Mouse (Mus musculus): ENCODE data around the gene Ascl5. TPM values are rescaled to one million over a fixed set of nuclear protein-coding genes. Genes with fewer than 3 reads are reported as not detected.
A peak's percentile ranks its signal among the peaks of the same experiment; 100 is the strongest.

Ascl5 gene
- polyA plus RNA-seq, 1 experiment: 0.36 TPM

DNA sequence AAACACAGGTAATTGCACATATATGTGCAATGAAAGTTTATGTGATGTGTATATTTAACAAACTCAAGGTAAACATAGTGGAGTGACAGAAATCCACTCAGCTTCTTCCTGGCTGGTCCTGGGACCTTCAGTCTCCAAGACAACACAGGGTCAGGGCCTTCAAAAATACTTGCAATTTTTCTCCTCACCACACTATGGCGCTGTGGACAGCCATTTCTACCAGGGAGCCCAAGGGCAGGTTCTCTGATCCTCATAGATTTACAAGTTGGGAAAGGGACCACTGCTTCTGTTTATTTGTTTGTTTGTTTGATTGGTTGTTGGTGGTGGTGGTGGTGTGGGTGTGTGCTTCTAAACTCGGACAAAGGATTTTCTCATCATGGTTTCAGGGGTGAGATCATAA is 3.2 kb upstream of the Ascl5 start:
- TF ChIP-seq MYOG (IDR thresholded peaks at IDR 0.05; ENCODE audit: control insufficient read depth in 1 of 3, insufficient read depth in 1 of 3, insufficient read length in 2 of 3, low read depth in 2 of 3) (no peak), REST (IDR thresholded peaks at IDR 0.05; ENCODE audit: insufficient read depth, insufficient read length) (no peak)
- no peak overlapping the region for H3ac ChIP-seq (ENCODE audit: control insufficient read depth, insufficient read length)
- no peak overlapping the region for H3K4me3 ChIP-seq
- H3K4me2 ChIP-seq (ENCODE audit: low read depth): no peak overlapping the region
- peaks cover 5% of the 10 kb centered on the region for H3K27me3 ChIP-seq (ENCODE audit: control insufficient read depth, insufficient read depth, insufficient read length)
- H3K79me2 ChIP-seq (ENCODE audit: control insufficient read depth, insufficient read depth): no peaks in the 10 kb centered on the region
- no peaks in the 10 kb centered on the region for H3K36me3 ChIP-seq (ENCODE audit: control insufficient read depth, insufficient read depth)

DNA sequence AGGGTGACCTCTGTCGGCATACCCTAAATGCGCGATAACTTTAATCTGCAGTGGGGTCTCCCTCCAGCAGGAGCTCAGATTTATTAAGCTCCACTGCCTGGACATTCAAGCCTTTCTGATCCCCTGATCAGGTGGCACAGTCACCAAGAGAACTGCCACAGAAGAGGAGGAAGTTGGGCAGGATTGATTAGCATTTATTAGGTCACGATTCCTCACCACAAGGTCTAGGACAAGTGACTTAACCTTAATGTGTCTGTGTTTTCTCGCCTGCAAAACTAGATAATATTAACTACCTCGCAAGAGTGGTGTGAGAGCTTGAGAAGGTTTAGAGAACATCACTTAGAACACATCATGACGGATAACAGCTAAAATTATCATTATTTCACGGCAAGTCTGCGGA is 2.7 kb upstream of the Ascl5 start:
- H3K4me2 ChIP-seq (ENCODE audit: low read depth): no peak overlapping the region
- peaks cover 5% of the 10 kb centered on the region for H3K27me3 ChIP-seq (ENCODE audit: control insufficient read depth, insufficient read depth, insufficient read length)
- TF ChIP-seq MYOG (IDR thresholded peaks at IDR 0.05; ENCODE audit: control insufficient read depth in 1 of 3, insufficient read depth in 1 of 3, insufficient read length in 2 of 3, low read depth in 2 of 3) (no peak), POLR2AphosphoS2 (IDR thresholded peaks at IDR 0.05; ENCODE audit: insufficient read length, low read depth) (no peak), POLR2A (IDR thresholded peaks at IDR 0.05; ENCODE audit: insufficient read length, low read depth) (no peak), TCF3 (IDR thresholded peaks at IDR 0.05; ENCODE audit: insufficient read length, low read depth) (no peak), TCF12 (IDR thresholded peaks at IDR 0.05; ENCODE audit: insufficient read depth, poor library complexity, severe bottlenecking) (no peak), SRF (IDR thresholded peaks at IDR 0.05; ENCODE audit: control insufficient read depth, insufficient read length, low read depth) (no peak), CEBPB (IDR thresholded peaks at IDR 0.05; ENCODE audit: insufficient read depth, poor library complexity, severe bottlenecking) (no peak), REST (IDR thresholded peaks at IDR 0.05; ENCODE audit: insufficient read depth, insufficient read length) (no peak), USF1 (IDR thresholded peaks at IDR 0.05; ENCODE audit: low read depth) (no peak), MYOD1 (IDR thresholded peaks at IDR 0.05; ENCODE audit: control insufficient read depth in 1 of 3, insufficient read length in 2 of 3, low read depth in 2 of 3) (no peak), MAX (IDR thresholded peaks at IDR 0.05; ENCODE audit: low read depth) (no peak), E2F4 (IDR thresholded peaks at IDR 0.05; ENCODE audit: insufficient read depth) (no peak)
- no peak overlapping the region for H3K4me3 ChIP-seq
- H3K79me2 ChIP-seq (ENCODE audit: control insufficient read depth, insufficient read depth): no peaks in the 10 kb centered on the region
- no peaks in the 10 kb centered on the region for H3K36me3 ChIP-seq (ENCODE audit: control insufficient read depth, insufficient read depth)
- H3ac ChIP-seq (ENCODE audit: control insufficient read depth, insufficient read length): no peak overlapping the region

- TF ChIP-seq SRF (IDR thresholded peaks at IDR 0.05; ENCODE audit: control insufficient read depth, insufficient read length, low read depth) (no peak), MYOG (IDR thresholded peaks at IDR 0.05; ENCODE audit: control insufficient read depth in 1 of 3, insufficient read depth in 1 of 3, insufficient read length in 2 of 3, low read depth in 2 of 3) (no peak), TCF12 (IDR thresholded peaks at IDR 0.05; ENCODE audit: insufficient read depth, poor library complexity, severe bottlenecking) (no peak), E2F4 (IDR thresholded peaks at IDR 0.05; ENCODE audit: insufficient read depth) (no peak), USF1 (IDR thresholded peaks at IDR 0.05; ENCODE audit: low read depth) (no peak), POLR2A (IDR thresholded peaks at IDR 0.05; ENCODE audit: insufficient read length, low read depth) (no peak), MYOD1 (IDR thresholded peaks at IDR 0.05; ENCODE audit: control insufficient read depth in 1 of 3, insufficient read length in 2 of 3, low read depth in 2 of 3) (no peak), MAX (IDR thresholded peaks at IDR 0.05; ENCODE audit: low read depth) (no peak)
- H3K4me2 ChIP-seq (ENCODE audit: low read depth): peak overlapping the region; percentile 48
- no peak overlapping the region for H3ac ChIP-seq (ENCODE audit: control insufficient read depth, insufficient read length)
- no peaks in the 10 kb centered on the region for H3K36me3 ChIP-seq (ENCODE audit: control insufficient read depth, insufficient read depth)
- H3K4me3 ChIP-seq: no peak overlapping the region
- H3K79me2 ChIP-seq (ENCODE audit: control insufficient read depth, insufficient read depth): no peaks in the 10 kb centered on the region
- no peaks in the 10 kb centered on the region for H3K27me3 ChIP-seq (ENCODE audit: control insufficient read depth, insufficient read depth, insufficient read length)
These were observed 360 bp downstream of the Ascl5 start for GRCm38 (mm10) chr1:136051013-136051315.

DNA sequence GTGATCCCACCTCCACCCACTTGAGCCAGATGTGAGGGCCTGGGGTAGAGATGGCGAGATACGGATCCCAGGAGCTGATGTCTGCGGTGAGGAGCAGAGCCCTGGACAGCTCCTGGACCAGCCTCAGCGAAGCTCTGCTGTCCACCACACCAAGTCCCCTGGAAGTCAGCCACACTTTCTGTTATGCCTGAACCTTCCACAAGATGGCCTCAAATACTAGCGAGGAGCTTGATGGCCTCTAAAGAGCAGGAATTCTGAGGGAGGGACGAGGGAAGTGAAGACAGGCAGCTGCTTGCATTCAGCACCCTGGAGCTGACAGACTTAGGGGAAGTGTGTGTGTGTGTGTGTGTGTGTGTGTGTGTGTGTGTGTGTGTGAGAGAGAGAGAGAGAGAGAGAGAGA is 861 bp downstream of the Ascl5 start:
- Histone ChIP-seq H3ac (ENCODE audit: control insufficient read depth, insufficient read length) (no peak overlapping the region), H3K79me2 (ENCODE audit: control insufficient read depth, insufficient read depth) (no peaks in the 10 kb centered on the region), H3K27me3 (ENCODE audit: control insufficient read depth, insufficient read depth, insufficient read length) (no peaks in the 10 kb centered on the region), H3K4me3 (no peak overlapping the region), H3K36me3 (ENCODE audit: control insufficient read depth, insufficient read depth) (no peaks in the 10 kb centered on the region), H3K4me2 (ENCODE audit: low read depth) (peak overlapping the region; percentile 48)
- TF ChIP-seq TCF12 (IDR thresholded peaks at IDR 0.05; ENCODE audit: insufficient read depth, poor library complexity, severe bottlenecking): peak; percentile 50
- peak; percentile 53 to 83 (median 56) for TF ChIP-seq MYOD1 (IDR thresholded peaks at IDR 0.05; ENCODE audit: control insufficient read depth in 1 of 3, insufficient read length in 2 of 3, low read depth in 2 of 3)
- peak; percentile 76 for TF ChIP-seq REST (IDR thresholded peaks at IDR 0.05; ENCODE audit: insufficient read depth, insufficient read length)
- peak in 2 of 3 experiments; percentile 63 to 77 for TF ChIP-seq MYOG (IDR thresholded peaks at IDR 0.05; ENCODE audit: control insufficient read depth in 1 of 3, insufficient read depth in 1 of 3, insufficient read length in 2 of 3, low read depth in 2 of 3)
- no peak for TF ChIP-seq CEBPB (IDR thresholded peaks at IDR 0.05; ENCODE audit: insufficient read depth, poor library complexity, severe bottlenecking)

- Histone ChIP-seq H3K4me2 (ENCODE audit: low read depth) (peak within 1 kb of the TSS; percentile 65), H3ac (ENCODE audit: control insufficient read depth, insufficient read length) (no peak within 1 kb of the TSS), H3K36me3 (ENCODE audit: control insufficient read depth, insufficient read depth) (no peaks in the 10 kb centered on the region), H3K27me3 (ENCODE audit: control insufficient read depth, insufficient read depth, insufficient read length) (no peaks in the 10 kb centered on the region), H3K4me3 (peak within 1 kb of the TSS; percentile 27), H3K79me2 (ENCODE audit: control insufficient read depth, insufficient read depth) (no peaks in the 10 kb centered on the region)
- TF ChIP-seq MYOG (IDR thresholded peaks at IDR 0.05; ENCODE audit: control insufficient read depth in 1 of 3, insufficient read depth in 1 of 3, insufficient read length in 2 of 3, low read depth in 2 of 3) (peak; percentile 73 to 96 (median 79)), CEBPB (IDR thresholded peaks at IDR 0.05; ENCODE audit: insufficient read depth, poor library complexity, severe bottlenecking) (no peak), MYOD1 (IDR thresholded peaks at IDR 0.05; ENCODE audit: control insufficient read depth in 1 of 3, insufficient read length in 2 of 3, low read depth in 2 of 3) (peak; percentile 19 to 93 (median 79)), TCF12 (IDR thresholded peaks at IDR 0.05; ENCODE audit: insufficient read depth, poor library complexity, severe bottlenecking) (peak; percentile 35), TCF3 (IDR thresholded peaks at IDR 0.05; ENCODE audit: insufficient read length, low read depth) (peak; percentile 31), POLR2A (IDR thresholded peaks at IDR 0.05; ENCODE audit: insufficient read length, low read depth) (peak; percentile 61)
These were observed 1.9 kb downstream of the Ascl5 start, which contains the start of gene Cacna1s for GRCm38 (mm10) chr1:136052547-136052946. Gene Cacna1s, plus strand, starts transcription at chr1:136052750.

All from myocyte (in vitro differentiated cells).